Mouse (Mus musculus) erythroblast, embryonic 14.5 days (primary cell): ENCODE results near the gene Ak4.

ENCODE experiments used
- GATA1 ChIP-seq: IDR thresholded peaks from 2 replicates; pipeline ENCODE4 v1.6.1; 2012; ENCODE audit warnings: low read length, inconsistent platforms, mixed read lengths
- TAL1 ChIP-seq: IDR thresholded peaks from 3 replicates; pipeline ENCODE4 v1.6.1; 2012; ENCODE audit warnings: low read length, inconsistent platforms, mixed read lengths

GRCm38 (mm10) chr4:101508431-101508830, 89.4 kb downstream of the Ak4 start:
- TF ChIP-seq GATA1 (no peak), TAL1 (no peak)
